Mouse (Mus musculus) WW6 (cell line): Measurements from ENCODE around the gene Pla1a.
"Not testable (repeated sequence)": the region's sequence is repeated elsewhere in the genome, so short reads cannot be mapped to it uniquely, and the experiment has no call there.

ENCODE experiments used
- DNase-seq: peaks from one replicate; pipeline ENCODE4 v3.0.0-alpha.2; 2013; ENCODE audit warnings: low read depth, low spot score

Pla1a gene

GRCm38 (mm10) chr16:38432498-38433425 is at the start of gene Pla1a:
Gene Pla1a (minus strand): TSS chr16:38433145.
- DNase-seq, result no peak

- DNase-seq, result no peak
These were observed 48.4 kb upstream of the Pla1a start for GRCm38 (mm10) chr16:38481327-38481726.

- no peak for DNase-seq
These were observed 45.4 kb upstream of the Pla1a start for GRCm38 (mm10) chr16:38478296-38478695.

- DNase-seq, result not testable (repeated sequence)
These were observed 44.3 kb upstream of the Pla1a start for GRCm38 (mm10) chr16:38477241-38477608.

- no peak for DNase-seq
These were observed 43.6 kb upstream of the Pla1a start for GRCm38 (mm10) chr16:38476312-38477240.

GRCm38 (mm10) chr16:38475681-38476311 is 42.9 kb upstream of the Pla1a start:
- DNase-seq, result no peak

- DNase-seq, result no peak
These were observed 41.8 kb upstream of the Pla1a start for GRCm38 (mm10) chr16:38474677-38475286.

GRCm38 (mm10) chr16:38473661-38474060 is 40.7 kb upstream of the Pla1a start:
- no peak for DNase-seq

GRCm38 (mm10) chr16:38472507-38472873 is 39.5 kb upstream of the Pla1a start:
- DNase-seq, result no peak

- DNase-seq, result peak; percentile 48
These were observed 39.0 kb upstream of the Pla1a start for GRCm38 (mm10) chr16:38471697-38472506.

GRCm38 (mm10) chr16:38469437-38469836 is 36.5 kb upstream of the Pla1a start:
- DNase-seq, result no peak

- DNase-seq, result no peak
These were observed 35.7 kb upstream of the Pla1a start for GRCm38 (mm10) chr16:38468706-38469018.

- no peak for DNase-seq
These were observed 35.2 kb upstream of the Pla1a start for GRCm38 (mm10) chr16:38467917-38468705.

GRCm38 (mm10) chr16:38467091-38467916 is 34.4 kb upstream of the Pla1a start:
- DNase-seq, result no peak

- no peak for DNase-seq
These were observed 33.1 kb upstream of the Pla1a start for GRCm38 (mm10) chr16:38466089-38466488.

- no peak for DNase-seq
These were observed 30.4 kb upstream of the Pla1a start for GRCm38 (mm10) chr16:38463305-38463704.

- DNase-seq, result no peak
These were observed 29.2 kb upstream of the Pla1a start for GRCm38 (mm10) chr16:38462161-38462560.

- no peak for DNase-seq
These were observed 28.8 kb upstream of the Pla1a start for GRCm38 (mm10) chr16:38461749-38462148.

GRCm38 (mm10) chr16:38459990-38460389 is 27.0 kb upstream of the Pla1a start:
- no peak for DNase-seq
